ENCODE assay signal across 24 mouse cellular contexts in the genomic region with DNA sequence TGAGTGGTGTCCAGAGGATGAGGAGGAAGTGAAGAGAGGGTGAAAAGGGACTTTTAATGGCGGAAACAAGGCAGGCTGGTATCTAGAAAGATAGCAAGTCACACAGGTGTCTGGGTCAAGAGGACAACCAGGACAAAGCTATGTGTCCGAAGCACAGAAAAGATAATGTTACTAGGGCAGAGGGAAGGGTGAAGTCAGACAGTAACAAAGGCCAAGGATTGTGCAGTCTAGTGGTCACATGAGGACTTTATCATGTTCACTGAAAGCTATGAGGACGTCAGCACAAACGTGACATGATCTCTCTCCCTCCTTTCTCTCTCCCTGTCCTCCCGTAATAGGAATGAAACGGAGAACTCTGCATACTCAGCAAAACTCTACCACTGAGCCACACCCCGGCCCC. TPM values are rescaled to one million over a fixed set of nuclear protein-coding genes. Genes with fewer than 3 reads are reported as not detected.
DNase-seq lines count a peak whose midpoint lies in the region; ATAC-seq and TF ChIP-seq lines count a peak whose summit lies in the region.
"Had no signal": no experiment of that assay in that cellular context is flagged by ENCODE, and none has a peak within 500 bp of the region (broad histone marks: within the 10 kb centered on the region; RNA-seq: fewer than 3 reads in every experiment).

No protein-coding gene starts in this region.

- DNase-seq in heart, postnatal 0 days (ENCODE audit: low spot score), result peak; percentile 41
- DNase-seq in heart, adult 11 months, result no peak
- DNase-seq in liver, postnatal 0 days, result no peak
- DNase-seq in liver, embryonic 11.5 days (ENCODE audit: low spot score), result no peak
- no peak for DNase-seq in kidney, postnatal 10 days
- no peak for DNase-seq in adrenal gland, postnatal 25 days
- DNase-seq: adrenal gland, adult 8-10 months; adrenal gland, postnatal 36 days; cerebellum, adult 2 months; cerebellum, adult 9-11 months; cerebellum, postnatal 25 days; gastrocnemius, postnatal 25 days; heart, postnatal 14 days; kidney, adult 2 months had no signal

- no peaks in the 10 kb centered on the region; the same call in 1 of the 2 replicates for H3K9me3 ChIP-seq in heart, postnatal 0 days (replicated peaks; ENCODE audit: control insufficient read depth, low read length)
- H3K9me3 ChIP-seq in liver, postnatal 0 days (ENCODE audit: low read length), result peaks cover 4% of the 10 kb centered on the region
- H3K9me3 ChIP-seq in liver, embryonic 11.5 days (ENCODE audit: control insufficient read depth, low read length), result 0 out of 2 replicates have a peak, but pooled peaks cover 2% of the 10 kb centered on the region
- H3K9me3 ChIP-seq in intestine, embryonic 16.5 days (ENCODE audit: control insufficient read depth, low read length), result peaks cover 5% of the 10 kb centered on the region; the same call in 1 of the 2 replicates
- H3K9me3 ChIP-seq: embryonic facial prominence, embryonic 15.5 days; hindbrain, embryonic 15.5 days had no signal

- no peaks in the 10 kb centered on the region for H3K36me3 ChIP-seq in heart, postnatal 0 days (replicated peaks; ENCODE audit: control insufficient read depth, insufficient read depth, low read length)
- H3K36me3 ChIP-seq in liver, postnatal 0 days (replicated peaks; ENCODE audit: insufficient read depth, low read length), result no peaks in the 10 kb centered on the region
- no peaks in the 10 kb centered on the region for H3K36me3 ChIP-seq in liver, embryonic 11.5 days (ENCODE audit: control insufficient read depth, insufficient read depth, low read length)
- no peaks in the 10 kb centered on the region for H3K36me3 ChIP-seq in intestine, embryonic 16.5 days (ENCODE audit: control insufficient read depth, insufficient read depth, low read length)
- H3K36me3 ChIP-seq: embryonic facial prominence, embryonic 12.5 days; embryonic facial prominence, embryonic 15.5 days; hindbrain, embryonic 12.5 days; hindbrain, embryonic 15.5 days had no signal

- H3K4me2 ChIP-seq in heart, postnatal 0 days (ENCODE audit: low read depth, low read length), result no peak overlapping the region
- H3K4me2 ChIP-seq in liver, postnatal 0 days (ENCODE audit: low read depth, low read length), result no peak overlapping the region
- no peak overlapping the region for H3K4me2 ChIP-seq in liver, embryonic 11.5 days
- no peak overlapping the region for H3K4me2 ChIP-seq in intestine, embryonic 16.5 days (ENCODE audit: low read depth, low read length)
- H3K4me2 ChIP-seq: embryonic facial prominence, embryonic 12.5 days; embryonic facial prominence, embryonic 15.5 days; hindbrain, embryonic 12.5 days; hindbrain, embryonic 15.5 days had no signal

- ATAC-seq in heart, postnatal 0 days (ENCODE audit: insufficient read depth, low read depth), result peak; percentile 79; the same call in 1 of the 2 replicates
- peak; percentile 31; the same call in 1 of the 2 replicates for ATAC-seq in liver, postnatal 0 days
- ATAC-seq in liver, embryonic 11.5 days (replicated peaks; ENCODE audit: low FRiP score), result no peak
- ATAC-seq in intestine, embryonic 16.5 days, result peak; percentile 76
- ATAC-seq: activated CD4-positive, CD25-positive, alpha-beta regulatory T cell, adult 4 months; CD4-positive, CD25-positive, alpha-beta regulatory T cell, adult 4 months; forebrain, embryonic 14.5 days had no signal

- WGBS in heart, postnatal 0 days, result 42% methylated on average over 7 of the region's 7 CpGs
- 73% methylated on average over 7 of the region's 7 CpGs for whole genome bisulfite sequencing in liver, postnatal 0 days (ENCODE audit: insufficient replicate concordance)
- 85% methylated on average over 7 of the region's 7 CpGs for WGBS in liver, embryonic 11.5 days
- WGBS in intestine, embryonic 16.5 days, result 80% methylated on average over 7 of the region's 7 CpGs

- H3K4me1 ChIP-seq in heart, postnatal 0 days (ENCODE audit: control insufficient read depth, insufficient read depth), result no peaks in the 10 kb centered on the region
- H3K4me1 ChIP-seq in liver, postnatal 0 days (ENCODE audit: insufficient read depth), result no peaks in the 10 kb centered on the region
- H3K4me1 ChIP-seq in liver, embryonic 11.5 days (replicated peaks; ENCODE audit: control insufficient read depth, insufficient read depth, low read length), result no peaks in the 10 kb centered on the region
- H3K4me1 ChIP-seq in intestine, embryonic 16.5 days (ENCODE audit: control insufficient read depth, insufficient read depth, low read length), result no peaks in the 10 kb centered on the region
- H3K4me1 ChIP-seq: embryonic facial prominence, embryonic 12.5 days; embryonic facial prominence, embryonic 15.5 days; hindbrain, embryonic 12.5 days; hindbrain, embryonic 15.5 days had no signal

- no peak overlapping the region for H3K9ac ChIP-seq in heart, postnatal 0 days (replicated peaks; ENCODE audit: low read depth, low read length)
- H3K9ac ChIP-seq in liver, postnatal 0 days (replicated peaks), result no peak overlapping the region
- H3K9ac ChIP-seq in liver, embryonic 11.5 days (ENCODE audit: low read depth, low read length), result no peak overlapping the region
- H3K9ac ChIP-seq in intestine, embryonic 16.5 days (ENCODE audit: low read depth, low read length), result no peak overlapping the region
- H3K9ac ChIP-seq: embryonic facial prominence, embryonic 12.5 days; embryonic facial prominence, embryonic 15.5 days; hindbrain, embryonic 12.5 days; hindbrain, embryonic 15.5 days had no signal

- no peak overlapping the region for H3K4me3 ChIP-seq in heart, postnatal 0 days (ENCODE audit: low read depth, low read length)
- H3K4me3 ChIP-seq in liver, postnatal 0 days (ENCODE audit: low read depth, low read length), result no peak overlapping the region
- H3K4me3 ChIP-seq in liver, embryonic 11.5 days (ENCODE audit: low read depth, low read length), result no peak overlapping the region
- H3K4me3 ChIP-seq in intestine, embryonic 16.5 days (ENCODE audit: low read length), result no peak overlapping the region
- H3K4me3 ChIP-seq: embryonic facial prominence, embryonic 12.5 days; embryonic facial prominence, embryonic 15.5 days; hindbrain, embryonic 12.5 days; hindbrain, embryonic 15.5 days had no signal

- no peak overlapping the region for H3K27ac ChIP-seq in heart, postnatal 0 days (ENCODE audit: low read depth)
- no peak overlapping the region for H3K27ac ChIP-seq in liver, postnatal 0 days (ENCODE audit: low read depth)
- H3K27ac ChIP-seq in liver, embryonic 11.5 days (ENCODE audit: low read depth, low read length), result no peak overlapping the region
- H3K27ac ChIP-seq in intestine, embryonic 16.5 days (ENCODE audit: low read length), result no peak overlapping the region
- H3K27ac ChIP-seq: embryonic facial prominence, embryonic 12.5 days; embryonic facial prominence, embryonic 15.5 days; hindbrain, embryonic 12.5 days; hindbrain, embryonic 15.5 days had no signal

- H3K27me3 ChIP-seq in heart, postnatal 0 days (ENCODE audit: control insufficient read depth, insufficient read depth, low read length), result no peaks in the 10 kb centered on the region
- no peaks in the 10 kb centered on the region for H3K27me3 ChIP-seq in liver, postnatal 0 days (ENCODE audit: insufficient read depth, low read length)
- H3K27me3 ChIP-seq in liver, embryonic 11.5 days (replicated peaks; ENCODE audit: control insufficient read depth, insufficient read depth, low read length), result no peaks in the 10 kb centered on the region
- no peaks in the 10 kb centered on the region for H3K27me3 ChIP-seq in intestine, embryonic 16.5 days (replicated peaks; ENCODE audit: control insufficient read depth, insufficient read depth, low read length)
- H3K27me3 ChIP-seq: embryonic facial prominence, embryonic 12.5 days; embryonic facial prominence, embryonic 15.5 days; hindbrain, embryonic 12.5 days; hindbrain, embryonic 15.5 days had no signal

- no peak for TF ChIP-seq EP300 in heart, postnatal 0 days (IDR thresholded peaks at IDR 0.05; ENCODE audit: low read depth)
- no peak for TF ChIP-seq EP300 in liver, postnatal 0 days (IDR thresholded peaks at IDR 0.05; ENCODE audit: low read depth)

- TF ChIP-seq CTCF in heart, postnatal 0 days (IDR thresholded peaks at IDR 0.05; ENCODE audit: low read depth), result no peak
- TF ChIP-seq CTCF in liver, postnatal 0 days (IDR thresholded peaks at IDR 0.05; ENCODE audit: low read depth), result no peak

RNA-seq across cellular contexts. Expression of a gene that starts 22.8 kb away (rescaled TPM):
- 6.0 and 6.2 TPM in 2 replicates for total RNA-seq in heart, postnatal 0 days (2014; rRNA removed; ENCODE audit: low replicate concordance)
- polyA plus RNA-seq in heart, postnatal 0 days (2015; fragmentation: Nextera tagmentation; extraction: Ambion mirVana), result 10.2 and 11.1 TPM in 2 replicates
- polyA plus RNA-seq in liver, postnatal 0 days (2015; fragmentation: Nextera tagmentation; extraction: Ambion mirVana), result 12.3 and 13.3 TPM in 2 replicates
- polyA plus RNA-seq in liver, embryonic 11.5 days (2014; fragmentation: Nextera tagmentation; extraction: Ambion mirVana), result 6.8 and 8.2 TPM in 2 replicates
- 32.0 and 37.2 TPM in 2 replicates for polyA plus RNA-seq in intestine, embryonic 16.5 days (2015; fragmentation: Nextera tagmentation; extraction: Ambion mirVana)
- 8.0 and 9.6 TPM in 2 replicates for total RNA-seq in adrenal gland, postnatal 25 days (2021)
- total RNA-seq: common myeloid progenitor, adult 5-6 weeks; hematopoietic stem cell, adult 5-6 weeks had no signal
